Mouse (Mus musculus): Measurements from ENCODE around the gene Atraid.

GRCm38 (mm10) chr5:31034669-31035068, 13.4 kb upstream of the Atraid start:
- no peak for TF ChIP-seq ZNF384 (IDR thresholded peaks at IDR 0.05; ENCODE audit: low read depth, low read length)
- TF ChIP-seq HCFC1 (IDR thresholded peaks at IDR 0.05; ENCODE audit: borderline replicate concordance, insufficient read depth, low read length) = no peak
- TF ChIP-seq CHD2 (IDR thresholded peaks at IDR 0.05; ENCODE audit: low read depth, low read length) = no peak
